Mouse (Mus musculus) ES-E14 (cell line): ENCODE data around the gene Rad1. TPM values are rescaled to one million over a fixed set of nuclear protein-coding genes. Genes with fewer than 3 reads are reported as not detected.

Source experiments
- DNase-seq: peaks from one replicate; pipeline ENCODE4 v3.0.0-alpha.2; 2013; ENCODE audit warnings: low read depth, low spot score
- H3K27ac ChIP-seq: 2 replicates; pipeline ENCODE4 v1.5.1; 2012; ENCODE audit warnings: low read depth, mild to moderate bottlenecking, low read length, moderate library complexity, mixed read lengths; ENCODE audit not compliant: poor library complexity, insufficient read depth, severe bottlenecking
- H3K36me3 ChIP-seq: 2 replicates; pipeline ENCODE4 v1.6.1; 2012; ENCODE audit warnings: mild to moderate bottlenecking, low read length, moderate library complexity, mixed read lengths; ENCODE audit not compliant: control insufficient read depth, poor library complexity, insufficient read depth, severe bottlenecking
- H3K4me1 ChIP-seq, 2 experiments: fragments of 150-350 bp in 1 of 2; sonication (generic) in 1 of 2; 2 replicates each; pipeline ENCODE4 v1.6.1; 2012; ENCODE audit warnings: low read length in 2 of 2, mild to moderate bottlenecking in 1 of 2, mixed read lengths in 1 of 2; ENCODE audit not compliant: control insufficient read depth in 2 of 2, insufficient read depth in 2 of 2, poor library complexity in 1 of 2
- H3K4me3 ChIP-seq, 2 experiments: fragments of 150-350 bp in 1 of 2; sonication (generic) in 1 of 2; 2 replicates each; pipeline ENCODE4 v1.5.1; 2012; ENCODE audit warnings: low read length in 2 of 2, low read depth in 1 of 2, mild to moderate bottlenecking in 1 of 2, mixed read lengths in 1 of 2; ENCODE audit not compliant: insufficient read depth in 1 of 2, poor library complexity in 1 of 2, severe bottlenecking in 1 of 2
- H3K9ac ChIP-seq: 2 replicates; pipeline ENCODE4 v1.6.1; 2012; ENCODE audit warnings: low read depth, mild to moderate bottlenecking, low read length, mixed read lengths; ENCODE audit not compliant: poor library complexity, insufficient read depth, severe bottlenecking
- H3K9me3 ChIP-seq: fragments of 150-350 bp; sonication (generic); 2 replicates; pipeline ENCODE4 v1.6.1; 2012; ENCODE audit warnings: low read depth, mild to moderate bottlenecking, low read length; ENCODE audit not compliant: control insufficient read depth, insufficient read depth
- CHD2 ChIP-seq: IDR thresholded peaks from 2 replicates; pipeline ENCODE4 v1.6.1; 2014; ENCODE audit warnings: mild to moderate bottlenecking, low read depth, low read length, inconsistent platforms
- HCFC1 ChIP-seq: IDR thresholded peaks from 2 replicates; pipeline ENCODE4 v1.6.1; 2012; ENCODE audit warnings: low read length, inconsistent platforms, borderline replicate concordance; ENCODE audit not compliant: insufficient read depth
- MAFK ChIP-seq: IDR thresholded peaks from 2 replicates; pipeline ENCODE4 v1.6.1; 2014; ENCODE audit warnings: mild to moderate bottlenecking, low read depth, low read length, inconsistent platforms; ENCODE audit not compliant: insufficient read depth
- ZC3H11A ChIP-seq: IDR thresholded peaks from 2 replicates; pipeline ENCODE4 v1.6.1; 2012; ENCODE audit warnings: low read depth, mild to moderate bottlenecking, inconsistent platforms, low read length, borderline replicate concordance
- ZNF384 ChIP-seq: IDR thresholded peaks from 2 replicates; pipeline ENCODE4 v1.6.1; 2012; ENCODE audit warnings: low read depth, low read length, inconsistent platforms
- in situ Hi-C, 2 experiments: fragments of 600-800 bp; cut with MboI; formaldehyde crosslinking; loops; one replicate each; pipeline ENCODE4 v1.15.1; 2025; ENCODE audit warnings: low sequenced_read_pairs in 2 of 2, inconsistent platforms in 1 of 2; ENCODE audit not compliant: unreplicated experiment in 2 of 2
- total RNA-seq: library from RNA; depleted of rRNA; stranded (reverse); fragments of 300-350 nt; gene quantifications from 2 replicates; pipeline ENCODE4 v1.2.3, GENCODE M21; 2012; rRNA removed

Gene Rad1
- total RNA-seq, result 29.0 and 36.6 TPM in 2 replicates

DNA sequence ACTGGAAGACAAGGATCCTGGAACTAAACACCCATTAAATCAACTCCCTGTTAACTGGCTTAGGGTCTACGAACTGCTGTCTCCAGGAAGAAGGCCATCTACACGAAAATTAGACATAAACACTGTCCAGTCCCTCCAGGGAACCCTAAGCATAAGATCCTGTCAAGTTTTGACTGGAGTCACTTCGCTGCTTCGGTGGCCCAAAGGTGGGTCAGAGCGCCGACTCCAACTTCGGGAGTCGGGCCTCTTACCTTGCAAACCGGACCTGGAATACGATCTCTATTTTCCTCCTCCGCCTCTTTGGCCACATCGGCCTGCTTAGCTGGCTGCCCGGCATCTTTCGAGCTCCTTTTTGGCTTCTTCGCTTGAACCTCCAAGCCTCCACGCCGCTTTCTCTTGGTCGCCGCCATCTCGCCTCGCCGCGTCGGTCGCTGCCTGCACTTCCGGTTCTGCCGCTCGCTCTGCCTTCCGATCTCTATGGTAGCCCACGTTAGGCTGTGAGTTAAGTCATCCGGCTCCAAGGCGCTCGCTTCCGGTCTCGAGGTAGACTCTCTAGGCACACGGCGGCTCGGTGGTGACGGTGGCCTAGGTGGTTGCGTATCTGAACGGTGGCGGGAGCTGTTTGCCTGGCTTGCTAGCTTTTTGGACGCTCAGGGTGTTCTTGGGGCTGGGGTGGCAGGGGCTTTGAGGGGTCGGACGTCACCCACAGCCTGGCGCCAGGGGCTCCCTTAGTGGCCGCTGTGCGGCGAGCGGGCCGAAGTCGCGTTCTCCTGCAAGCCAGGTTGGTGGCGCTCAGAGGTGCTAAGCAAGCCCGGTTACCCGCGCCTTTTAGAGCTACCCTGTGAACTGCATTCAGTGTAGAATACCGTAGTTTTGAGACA is at the start of gene Rad1, which contains the start of gene Brix1:
TSS of gene Rad1 (plus strand) at position 535 of the 881 bp plus-strand sequence.
TSS of gene Brix1 (minus strand) at position 464 of the 881 bp plus-strand sequence.
- Histone ChIP-seq H3K4me1 (peaks cover 0 to 4% of the 10 kb centered on the region in 2 experiments; a peak in 1 of 4 replicates), H3K36me3 (peaks cover 30% of the 10 kb centered on the region), H3K9me3 (no peaks in the 10 kb centered on the region), H3K27ac (peak within 1 kb of the TSS; percentile 74), H3K4me3 (peak within 1 kb of the TSS; percentile 90 to 96), H3K9ac (peak within 1 kb of the TSS; percentile 92)
- peak; percentile 94 for DNase-seq
- in situ Hi-C loops, result loop anchor here in 1 of 2 experiments (25.0 kb wide), 1 partner anchor 902 kb away; the partner anchor contains the start of gene Tars
- TF ChIP-seq HCFC1 (peak; percentile 76; the same call in 1 of the 2 replicates), ZC3H11A (no peak)

DNA sequence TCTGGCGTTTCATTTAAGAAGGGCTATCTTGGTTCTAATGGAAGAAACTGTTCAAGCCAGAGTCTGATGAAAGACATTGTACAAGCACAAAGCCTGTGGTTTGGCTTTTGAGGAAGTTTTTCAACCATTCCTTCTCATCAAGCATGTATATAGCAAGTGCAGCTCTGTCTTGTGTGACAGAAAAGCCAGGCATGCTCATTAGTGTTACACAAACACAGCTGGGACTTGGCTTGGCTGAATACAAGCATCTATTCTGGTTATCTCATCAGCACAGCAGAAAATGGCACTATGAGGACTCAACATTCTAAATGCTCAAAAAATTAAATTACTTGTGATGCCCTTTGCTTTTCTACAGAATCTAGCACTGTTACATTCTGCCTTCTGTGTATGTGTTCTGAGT is 48.9 kb upstream of the Rad1 start:
- Histone ChIP-seq H3K9ac (no peak overlapping the region), H3K4me3 (no peak overlapping the region), H3K36me3 (peaks cover 4% of the 10 kb centered on the region), H3K27ac (no peak overlapping the region), H3K4me1 (no peaks in the 10 kb centered on the region; a peak in 1 of 4 replicates), H3K9me3 (no peaks in the 10 kb centered on the region)
- DNase-seq, result no peak
- TF ChIP-seq CHD2 (no peak), ZNF384 (no peak), ZC3H11A (no peak), MAFK (no peak), HCFC1 (no peak)
- in situ Hi-C loops, result no loop called here

DNA sequence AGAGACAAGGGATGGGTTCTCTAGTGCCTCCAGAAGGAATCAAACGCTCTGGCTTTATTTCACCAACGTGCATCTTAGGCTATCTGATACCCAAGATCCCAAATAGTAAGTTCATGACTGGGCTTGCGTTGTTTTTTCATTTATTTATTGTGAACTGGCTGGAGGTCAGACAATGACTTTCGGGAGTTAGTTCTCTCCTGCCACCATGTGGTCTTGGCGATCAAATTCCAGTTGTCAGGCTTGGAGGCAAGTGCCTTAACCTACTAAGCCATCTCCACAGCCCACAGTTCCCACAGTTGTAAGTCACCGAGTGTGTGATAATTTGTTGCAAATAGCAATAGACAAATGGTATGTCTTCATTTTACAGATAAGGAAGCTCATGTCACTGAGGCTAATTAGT is 45.9 kb upstream of the Rad1 start:
- DNase-seq, result no peak
- Histone ChIP-seq H3K27ac (no peak overlapping the region), H3K9ac (no peak overlapping the region), H3K9me3 (no peaks in the 10 kb centered on the region), H3K36me3 (peaks cover 16% of the 10 kb centered on the region), H3K4me1 (no peaks in the 10 kb centered on the region; a peak in 1 of 4 replicates), H3K4me3 (no peak overlapping the region)
- in situ Hi-C loops, result no loop called here
- no peak for TF ChIP-seq ZC3H11A
- TF ChIP-seq HCFC1, result no peak
- no peak for TF ChIP-seq CHD2
- no peak for TF ChIP-seq ZNF384
- TF ChIP-seq MAFK, result no peak

DNA sequence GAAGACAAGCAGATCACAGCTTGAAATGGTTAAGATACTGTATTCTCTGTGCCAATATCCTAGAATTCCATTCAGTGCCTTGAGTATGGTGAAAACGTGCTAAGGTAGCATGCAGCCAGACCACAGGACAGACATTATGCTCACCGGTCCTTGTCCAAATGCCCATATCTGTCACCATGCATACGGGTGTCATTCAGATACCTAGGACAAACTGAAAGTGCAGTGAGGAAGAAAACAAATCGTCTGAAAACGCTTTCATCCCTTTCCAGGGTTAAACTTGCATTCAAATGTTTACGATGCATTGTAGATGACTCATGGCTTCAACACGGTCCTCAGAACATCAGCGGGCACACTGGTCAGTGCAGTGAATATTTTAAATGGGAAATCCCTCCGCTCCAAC is 44.3 kb upstream of the Rad1 start:
- no peak overlapping the region for H3K4me3 ChIP-seq
- TF ChIP-seq ZNF384 (no peak), ZC3H11A (no peak), CHD2 (no peak), HCFC1 (no peak), MAFK (no peak)
- in situ Hi-C loops, result no loop called here
- peaks cover 22% of the 10 kb centered on the region for H3K36me3 ChIP-seq
- H3K27ac ChIP-seq, result no peak overlapping the region
- no peak overlapping the region for H3K9ac ChIP-seq
- H3K4me1 ChIP-seq, result no peaks in the 10 kb centered on the region; a peak in 1 of 4 replicates
- no peaks in the 10 kb centered on the region for H3K9me3 ChIP-seq
- no peak for DNase-seq
